In genomic region chr7:12998851-12999250, GRCm38 (mm10) we compare ENCODE assay signal across 8 mouse cellular contexts. TPM values are rescaled to one million over a fixed set of nuclear protein-coding genes. Genes with fewer than 3 reads are reported as not detected.
DNase-seq lines count a peak whose midpoint lies in the region; ATAC-seq lines count a peak whose summit lies in the region.

Trim28 (plus strand) TSS chr7:12999114.

- no peaks in the 10 kb centered on the region for H3K36me3 ChIP-seq in hindbrain, embryonic 16.5 days (ENCODE audit: control insufficient read depth, insufficient read depth, low read length)
- H3K36me3 ChIP-seq in macrophage (ENCODE audit: inconsistent target), result no peaks in the 10 kb centered on the region

- H3K79me2 ChIP-seq in macrophage (ENCODE audit: inconsistent target), result no peaks in the 10 kb centered on the region

- H3K9ac ChIP-seq in hindbrain, embryonic 16.5 days (ENCODE audit: low read depth, low read length), result no peak within 1 kb of the TSS

- H3K27me3 ChIP-seq in hindbrain, embryonic 16.5 days (replicated peaks; ENCODE audit: control insufficient read depth, insufficient read depth, low read length), result no peaks in the 10 kb centered on the region

- WGBS in hindbrain, embryonic 16.5 days, result 92% methylated on average over 3 of the region's 3 CpGs
- 98% methylated on average over 3 of the region's 3 CpGs for WGBS in macrophage (ENCODE audit: missing documents)

- H3K4me2 ChIP-seq in hindbrain, embryonic 16.5 days (ENCODE audit: low read length), result no peak within 1 kb of the TSS

- H3K4me1 ChIP-seq in hindbrain, embryonic 16.5 days (ENCODE audit: control insufficient read depth, insufficient read depth, low read depth, low read length), result no peaks in the 10 kb centered on the region

- no peak for ATAC-seq in hindbrain, embryonic 16.5 days

- H3K4me3 ChIP-seq in hindbrain, embryonic 16.5 days (ENCODE audit: low read length), result no peak within 1 kb of the TSS
- no peak within 1 kb of the TSS for H3K4me3 ChIP-seq in macrophage (ENCODE audit: inconsistent target)

- no peak within 1 kb of the TSS for H3K27ac ChIP-seq in hindbrain, embryonic 16.5 days (ENCODE audit: low read depth, low read length)
- no peak within 1 kb of the TSS for H3K27ac ChIP-seq in macrophage

- no peaks in the 10 kb centered on the region for H3K9me3 ChIP-seq in hindbrain, embryonic 16.5 days (ENCODE audit: control insufficient read depth, low read length)

- DNase-seq in frontal cortex, adult 2 months (ENCODE audit: extremely low spot score in 1 of 2, low spot score in 1 of 2), result no peak
- DNase-seq in frontal cortex, postnatal 36 days (ENCODE audit: low spot score in 2 of 2), result no peak
- DNase-seq in adrenal gland, adult 2 months, result no peak
- no peak for DNase-seq in gastrocnemius, adult 18-20 months (ENCODE audit: low spot score)
- DNase-seq in embryo, embryonic 11 days, result no peak
- DNase-seq in spleen, postnatal 10 days (ENCODE audit: low spot score in 2 of 2), result no peak

RNA-seq across cellular contexts. Expression of gene Trim28, which starts in this region (rescaled TPM):
- 234 and 279 TPM in 2 replicates for polyA plus RNA-seq in frontal cortex, adult 2 months (2012; rRNA removed)
- total RNA-seq in adrenal gland, adult 2 months (2021), result 100 to 1,000 TPM; 212 to 228 TPM
- 173 and 261 TPM in 2 replicates for polyA plus RNA-seq in adrenal gland, adult 2 months (2012; rRNA removed)
- 10 to 100 TPM; 63.6 to 65.9 TPM for total RNA-seq in gastrocnemius, adult 18-20 months (2021)
- polyA plus RNA-seq in hindbrain, embryonic 16.5 days (2015; fragmentation: Nextera tagmentation; extraction: Ambion mirVana), result 165 and 195 TPM in 2 replicates
- total RNA-seq in macrophage (2018; cell fraction: chromatin; rRNA removed), result 100 to 1,000 TPM in 14 of 26 experiments, 10 to 100 TPM in 12; 31.4 to 187 (median 105) TPM
- total RNA-seq in macrophage (2018; cell fraction: cytosol; rRNA removed), result 100 to 1,000 TPM in 5 of 26 experiments, 10 to 100 TPM in 21; 51.8 to 113 (median 87.9) TPM
- 100 to 1,000 TPM in 7 of 26 experiments, 10 to 100 TPM in 19; 44.5 to 211 (median 78.7) TPM for total RNA-seq in macrophage (2018; cell fraction: nucleus; rRNA removed)
- 64.2 to 120 TPM (median 85.7 TPM) in 3 replicates for polyA plus RNA-seq in macrophage (2018)
